Mouse (Mus musculus): ENCODE results near the gene Cpne8. TPM values are rescaled to one million over a fixed set of nuclear protein-coding genes. Genes with fewer than 3 reads are reported as not detected.

Gene Cpne8
- polyA plus RNA-seq, 1 experiment from 2014 or later, result 7.1 TPM

DNA sequence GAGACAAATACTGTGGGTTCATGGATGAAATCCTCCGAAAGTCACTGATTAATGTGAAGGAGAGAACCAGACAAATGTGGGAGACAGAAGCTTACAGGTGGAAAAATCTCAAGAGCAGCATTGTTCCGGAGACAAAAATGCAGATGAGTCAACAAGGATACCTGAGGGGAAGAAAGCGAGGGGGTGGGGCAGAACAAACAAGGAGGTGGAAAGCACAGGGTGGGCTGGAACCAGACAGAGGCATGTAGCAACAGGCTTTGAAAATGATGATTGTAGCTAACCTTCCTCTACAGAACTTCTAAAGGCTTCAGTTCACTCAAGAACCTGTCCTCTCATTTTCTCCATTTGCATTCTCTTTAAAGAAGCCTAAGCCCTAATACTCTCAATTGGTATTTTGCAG is 70.9 kb downstream of the Cpne8 start:
- Histone ChIP-seq H3K4me2 (replicated peaks) (no peak overlapping the region), H3K4me1 (0 out of 2 replicates have a peak, but pooled peaks cover 5% of the 10 kb centered on the region), H3K4me3 (no peak overlapping the region), H3K9me3 (no peaks in the 10 kb centered on the region), H3K27ac (replicated peaks) (no peak overlapping the region), H3K27me3 (no peaks in the 10 kb centered on the region), H3K9ac (replicated peaks) (no peak overlapping the region), H3K36me3 (no peaks in the 10 kb centered on the region)
- ATAC-seq (replicated peaks), result no peak
- 88% methylated on average over 3 of the region's 3 CpGs for WGBS

DNA sequence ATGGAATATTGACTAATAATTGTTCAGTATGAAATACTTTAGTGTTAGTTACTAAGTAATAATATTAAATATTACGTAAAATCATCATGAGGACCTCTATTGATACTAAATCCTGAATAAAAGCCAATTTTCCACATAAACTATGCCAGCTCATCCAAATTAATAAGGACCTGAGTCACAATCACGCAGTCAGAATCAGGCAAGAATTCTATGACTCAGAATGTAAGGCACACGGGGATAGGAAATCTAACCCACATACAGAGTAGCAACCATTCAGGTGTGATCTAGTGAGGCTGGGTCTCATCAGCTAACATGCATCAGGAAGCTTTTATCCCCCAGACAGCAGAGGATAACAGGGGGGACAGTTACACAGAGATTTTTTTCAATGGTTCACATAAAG is 72.1 kb downstream of the Cpne8 start:
- Histone ChIP-seq H3K4me1 (0 out of 2 replicates have a peak, but pooled peaks cover 6% of the 10 kb centered on the region), H3K4me3 (no peak overlapping the region), H3K4me2 (replicated peaks) (no peak overlapping the region), H3K27ac (replicated peaks) (no peak overlapping the region), H3K9ac (replicated peaks) (no peak overlapping the region), H3K36me3 (no peaks in the 10 kb centered on the region), H3K9me3 (no peaks in the 10 kb centered on the region), H3K27me3 (no peaks in the 10 kb centered on the region)
- no peak for ATAC-seq (replicated peaks)
- WGBS, result 85% methylated on average over 3 of the region's 3 CpGs

GRCm38 (mm10) chr15:90603676-90604075 is 75.6 kb downstream of the Cpne8 start:
- Histone ChIP-seq H3K4me1 (0 out of 2 replicates have a peak, but pooled peaks cover 6% of the 10 kb centered on the region), H3K9ac (replicated peaks) (no peak overlapping the region), H3K9me3 (no peaks in the 10 kb centered on the region), H3K27me3 (no peaks in the 10 kb centered on the region), H3K4me2 (replicated peaks) (no peak overlapping the region), H3K36me3 (no peaks in the 10 kb centered on the region), H3K4me3 (no peak overlapping the region), H3K27ac (replicated peaks) (no peak overlapping the region)
- 0 out of 2 replicates have a peak, but pooled peaks have one; percentile 38 for ATAC-seq (replicated peaks)
- WGBS, result 40% methylated on average over 5 of the region's 5 CpGs

DNA sequence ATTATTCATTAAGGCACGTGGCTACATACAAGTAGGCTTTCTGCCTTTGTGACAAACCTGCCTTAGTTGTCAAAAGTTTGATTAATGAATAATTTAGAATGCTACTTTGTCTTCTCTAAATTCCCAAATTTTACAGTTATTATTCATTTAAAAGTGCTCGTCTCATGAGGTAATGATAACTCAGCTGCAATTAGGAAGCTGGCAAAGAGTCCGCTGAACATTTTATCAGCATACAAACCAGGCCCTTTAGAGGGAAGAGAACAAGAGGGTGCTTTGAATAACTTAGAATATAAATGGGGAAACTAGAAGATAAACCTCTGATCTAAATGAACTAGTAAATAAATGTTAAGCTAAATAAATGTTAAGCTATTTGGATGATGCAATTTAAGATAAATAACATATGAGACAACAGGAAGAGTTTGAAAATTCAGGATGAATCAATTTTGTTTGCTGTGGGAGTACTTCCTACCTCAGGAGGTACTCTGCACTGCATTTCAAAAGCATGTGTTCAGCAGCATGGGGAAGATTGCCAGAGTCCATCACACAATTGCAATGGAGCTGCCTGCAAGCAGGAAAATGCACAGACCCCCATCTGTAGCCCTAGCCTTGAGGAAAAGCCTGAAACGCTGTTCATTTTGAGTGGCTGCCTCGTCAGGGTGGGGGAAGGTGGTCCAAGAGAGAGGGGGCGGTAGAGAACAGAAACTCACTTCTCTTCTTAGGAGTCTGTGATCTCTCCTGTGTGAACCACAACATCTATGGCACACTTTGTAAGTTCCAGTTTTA is 81.3 kb downstream of the Cpne8 start:
- no peaks in the 10 kb centered on the region for H3K27me3 ChIP-seq
- no peak overlapping the region for H3K4me3 ChIP-seq
- H3K4me1 ChIP-seq, result peaks cover 5% of the 10 kb centered on the region
- no peaks in the 10 kb centered on the region for H3K36me3 ChIP-seq
- WGBS, result 29% methylated on average over 6 of the region's 6 CpGs
- no peak overlapping the region for H3K9ac ChIP-seq (replicated peaks)
- no peak overlapping the region for H3K4me2 ChIP-seq (replicated peaks)
- no peaks in the 10 kb centered on the region for H3K9me3 ChIP-seq
- no peak overlapping the region for H3K27ac ChIP-seq (replicated peaks)
- peak; percentile 72 for ATAC-seq (replicated peaks)

GRCm38 (mm10) chr15:90595592-90595991 is 83.6 kb downstream of the Cpne8 start:
- H3K4me2 ChIP-seq (replicated peaks), result no peak overlapping the region
- ATAC-seq (replicated peaks), result no peak
- H3K36me3 ChIP-seq, result no peaks in the 10 kb centered on the region
- no peak overlapping the region for H3K9ac ChIP-seq (replicated peaks)
- no peak overlapping the region for H3K4me3 ChIP-seq
- H3K27ac ChIP-seq (replicated peaks), result no peak overlapping the region
- WGBS, result 85% methylated on average over 2 of the region's 2 CpGs
- H3K4me1 ChIP-seq, result peaks cover 5% of the 10 kb centered on the region
- no peaks in the 10 kb centered on the region for H3K27me3 ChIP-seq
- no peaks in the 10 kb centered on the region for H3K9me3 ChIP-seq

GRCm38 (mm10) chr15:90589587-90589986 is 89.6 kb downstream of the Cpne8 start:
- no peak overlapping the region for H3K9ac ChIP-seq (replicated peaks)
- H3K27ac ChIP-seq (replicated peaks), result no peak overlapping the region
- H3K4me3 ChIP-seq, result no peak overlapping the region
- H3K36me3 ChIP-seq, result no peaks in the 10 kb centered on the region
- 93% methylated on average over 7 of the region's 7 CpGs for WGBS
- no peak overlapping the region for H3K4me2 ChIP-seq (replicated peaks)
- no peaks in the 10 kb centered on the region for H3K9me3 ChIP-seq
- H3K4me1 ChIP-seq, result no peaks in the 10 kb centered on the region
- no peaks in the 10 kb centered on the region for H3K27me3 ChIP-seq
- ATAC-seq (replicated peaks), result no peak

DNA sequence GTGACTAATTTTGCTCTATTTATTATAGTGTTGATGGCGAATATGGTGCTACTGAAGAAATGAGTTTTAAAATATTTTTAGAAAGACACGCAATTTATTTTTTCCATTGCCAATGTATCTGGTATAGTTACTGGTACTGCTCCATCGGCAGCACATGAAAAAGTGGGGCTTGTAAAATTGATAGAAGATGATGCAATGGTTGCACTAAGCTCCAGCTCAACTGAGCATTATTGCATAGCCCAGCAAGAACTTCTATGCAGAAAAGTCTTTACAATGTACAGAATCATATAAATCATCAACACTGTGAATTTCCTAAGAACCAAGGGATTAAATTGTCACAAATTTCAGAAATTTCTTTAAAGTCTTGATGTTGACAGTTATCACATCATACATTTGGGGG is 101.8 kb downstream of the Cpne8 start:
- Histone ChIP-seq H3K36me3 (no peaks in the 10 kb centered on the region), H3K9me3 (no peaks in the 10 kb centered on the region), H3K4me3 (no peak overlapping the region), H3K9ac (replicated peaks) (no peak overlapping the region), H3K27me3 (no peaks in the 10 kb centered on the region), H3K4me2 (replicated peaks) (no peak overlapping the region), H3K27ac (replicated peaks) (no peak overlapping the region), H3K4me1 (no peaks in the 10 kb centered on the region)
- 93% methylated on average over 3 of the region's 3 CpGs for WGBS
- no peak for ATAC-seq (replicated peaks)

DNA sequence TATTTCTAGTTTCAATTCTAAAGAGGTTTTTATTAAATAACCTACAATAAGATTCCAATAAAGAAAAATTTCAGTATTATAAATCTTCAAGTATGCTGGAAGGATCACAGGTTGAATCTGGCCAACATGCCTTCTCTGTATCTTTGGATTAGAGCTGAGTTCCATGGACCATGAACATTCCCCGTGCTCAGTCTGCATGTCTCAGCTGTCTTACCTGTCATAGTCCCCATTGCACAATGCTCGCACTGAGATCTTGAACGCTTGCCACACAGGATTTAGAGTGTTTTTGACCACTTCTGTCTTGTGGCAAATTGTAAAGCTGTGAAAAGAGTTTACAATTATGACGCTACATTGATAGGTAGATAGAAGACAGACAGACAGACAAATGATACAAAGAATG is 110.0 kb downstream of the Cpne8 start:
- H3K4me3 ChIP-seq, result no peak overlapping the region
- no peak for ATAC-seq (replicated peaks)
- no peaks in the 10 kb centered on the region for H3K27me3 ChIP-seq
- 92% methylated on average over 4 of the region's 4 CpGs for WGBS
- H3K9me3 ChIP-seq, result no peaks in the 10 kb centered on the region
- no peaks in the 10 kb centered on the region for H3K4me1 ChIP-seq
- H3K4me2 ChIP-seq (replicated peaks), result no peak overlapping the region
- H3K27ac ChIP-seq (replicated peaks), result no peak overlapping the region
- H3K9ac ChIP-seq (replicated peaks), result no peak overlapping the region
- no peaks in the 10 kb centered on the region for H3K36me3 ChIP-seq

- ATAC-seq (replicated peaks), result no peak
- Histone ChIP-seq H3K4me2 (replicated peaks) (no peak overlapping the region), H3K4me3 (no peak overlapping the region), H3K27me3 (no peaks in the 10 kb centered on the region), H3K36me3 (no peaks in the 10 kb centered on the region), H3K27ac (replicated peaks) (no peak overlapping the region), H3K9ac (replicated peaks) (no peak overlapping the region), H3K9me3 (no peaks in the 10 kb centered on the region), H3K4me1 (no peaks in the 10 kb centered on the region)
- 92% methylated on average over 4 of the region's 4 CpGs for WGBS
Measured at GRCm38 (mm10) chr15:90568050-90568449, 111.2 kb downstream of the Cpne8 start.

DNA sequence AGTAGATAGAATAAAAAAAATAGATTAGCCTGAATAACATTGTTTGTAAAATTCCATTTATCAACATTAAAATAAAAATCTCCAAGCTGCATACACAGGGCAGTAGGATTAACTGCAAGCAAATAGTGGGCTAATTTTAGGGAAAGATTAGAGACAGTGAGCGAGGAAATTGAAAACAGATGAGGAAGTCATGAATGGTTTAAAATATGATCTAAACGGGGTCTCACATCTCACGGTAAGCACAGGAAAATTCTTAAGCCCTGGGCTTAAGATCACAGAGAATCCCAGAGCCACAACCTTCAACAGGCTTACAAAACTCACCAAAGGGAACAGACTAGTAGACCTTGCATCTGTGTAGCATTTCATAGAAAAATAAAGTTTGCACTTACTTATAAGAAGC is 115.2 kb downstream of the Cpne8 start:
- Histone ChIP-seq H3K9ac (replicated peaks) (no peak overlapping the region), H3K9me3 (no peaks in the 10 kb centered on the region), H3K4me3 (no peak overlapping the region), H3K36me3 (no peaks in the 10 kb centered on the region), H3K4me1 (no peaks in the 10 kb centered on the region), H3K27ac (replicated peaks) (no peak overlapping the region), H3K27me3 (no peaks in the 10 kb centered on the region), H3K4me2 (replicated peaks) (no peak overlapping the region)
- 75% methylated on average over 3 of the region's 3 CpGs for WGBS
- no peak for ATAC-seq (replicated peaks)

- Histone ChIP-seq H3K9ac (replicated peaks) (no peak overlapping the region), H3K4me2 (replicated peaks) (no peak overlapping the region), H3K36me3 (no peaks in the 10 kb centered on the region), H3K9me3 (no peaks in the 10 kb centered on the region), H3K4me1 (no peaks in the 10 kb centered on the region), H3K27me3 (no peaks in the 10 kb centered on the region), H3K4me3 (no peak overlapping the region), H3K27ac (replicated peaks) (no peak overlapping the region)
- no peak for ATAC-seq (replicated peaks)
- WGBS, result 58% methylated on average over 12 of the region's 12 CpGs
Measured at GRCm38 (mm10) chr15:90561613-90562012, 117.6 kb downstream of the Cpne8 start.

DNA sequence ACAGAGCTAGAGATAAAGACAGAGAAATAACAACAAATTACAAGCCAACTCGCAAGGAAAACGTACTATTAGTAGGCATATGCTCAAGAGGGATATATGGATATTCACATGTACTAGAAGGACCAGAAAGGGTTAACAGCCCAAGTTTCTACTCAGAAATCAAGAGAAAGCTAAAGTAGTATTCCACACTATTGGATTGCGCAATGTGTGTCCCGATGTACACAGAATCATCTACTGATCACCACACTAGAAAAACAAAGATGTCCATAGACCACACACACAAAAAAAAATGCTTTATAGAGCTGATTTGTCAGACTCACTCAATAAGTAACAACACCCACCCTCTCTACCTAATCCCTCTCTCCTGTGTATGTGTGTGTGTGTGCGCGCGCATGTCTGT is 130.6 kb downstream of the Cpne8 start:
- H3K4me3 ChIP-seq, result no peak overlapping the region
- WGBS, result 97% methylated on average over 7 of the region's 7 CpGs
- no peaks in the 10 kb centered on the region for H3K27me3 ChIP-seq
- no peak overlapping the region for H3K27ac ChIP-seq (replicated peaks)
- H3K9me3 ChIP-seq, result no peaks in the 10 kb centered on the region
- H3K4me2 ChIP-seq (replicated peaks), result no peak overlapping the region
- H3K9ac ChIP-seq (replicated peaks), result no peak overlapping the region
- H3K36me3 ChIP-seq, result no peaks in the 10 kb centered on the region
- H3K4me1 ChIP-seq, result no peaks in the 10 kb centered on the region
- ATAC-seq (replicated peaks), result no peak

GRCm38 (mm10) chr15:90543447-90543846 is 135.8 kb downstream of the Cpne8 start:
- WGBS, result 82% methylated on average over 5 of the region's 5 CpGs
- no peaks in the 10 kb centered on the region for H3K9me3 ChIP-seq
- no peaks in the 10 kb centered on the region for H3K36me3 ChIP-seq
- no peaks in the 10 kb centered on the region for H3K27me3 ChIP-seq
- no peak overlapping the region for H3K27ac ChIP-seq (replicated peaks)
- ATAC-seq (replicated peaks), result no peak
- H3K4me1 ChIP-seq, result no peaks in the 10 kb centered on the region
- H3K4me3 ChIP-seq, result no peak overlapping the region
- H3K4me2 ChIP-seq (replicated peaks), result no peak overlapping the region
- no peak overlapping the region for H3K9ac ChIP-seq (replicated peaks)
